10 mouse cellular contexts compared by ENCODE assay signal in genomic region chr1:177620501-177621099, GRCm38 (mm10).
DNase-seq lines count a peak whose midpoint lies in the region; ATAC-seq and TF ChIP-seq lines count a peak whose summit lies in the region.
"Had no signal": no experiment of that assay in that cellular context is flagged by ENCODE, and none has a peak within 500 bp of the region (broad histone marks: within the 10 kb centered on the region; RNA-seq: fewer than 3 reads in every experiment).

No protein-coding gene starts in this region.

- no peaks in the 10 kb centered on the region for H3K4me1 ChIP-seq in megakaryocyte, embryonic 14.5 days
- H3K4me1 ChIP-seq in hindbrain, postnatal 0 days (ENCODE audit: insufficient read depth, low read length), result peaks cover 6% of the 10 kb centered on the region; the same call in 1 of the 2 replicates

- no peaks in the 10 kb centered on the region for H3K36me3 ChIP-seq in megakaryocyte, embryonic 14.5 days (replicated peaks; ENCODE audit: low read length)
- H3K36me3 ChIP-seq in hindbrain, postnatal 0 days (ENCODE audit: insufficient read depth, low read length), result no peaks in the 10 kb centered on the region
- H3K36me3 ChIP-seq: heart, embryonic 15.5 days had no signal

- 60% methylated on average over 15 of the region's 15 CpGs for WGBS in hindbrain, postnatal 0 days

- peak; percentile 30; the same call in 1 of the 2 replicates for TF ChIP-seq CTCF in gastrocnemius, adult 2 months (IDR thresholded peaks at IDR 0.05)
- TF ChIP-seq CTCF in hindbrain, postnatal 0 days (IDR thresholded peaks at IDR 0.05; ENCODE audit: low read depth), result peak; percentile 63

- no peak overlapping the region for H3K27ac ChIP-seq in gastrocnemius, adult 2 months
- 0 out of 2 replicates have a peak overlapping the region, but pooled peaks have one; percentile 22 for H3K27ac ChIP-seq in hindbrain, postnatal 0 days
- H3K27ac ChIP-seq: heart, embryonic 15.5 days had no signal

- no peak overlapping the region for H3K9ac ChIP-seq in hindbrain, postnatal 0 days (replicated peaks; ENCODE audit: low read length)
- H3K9ac ChIP-seq: heart, embryonic 15.5 days had no signal

- no peak for DNase-seq in gastrocnemius, adult 2 months
- DNase-seq in gastrocnemius, postnatal 4 days (ENCODE audit: low spot score in 2 of 2), result no peak
- peak; percentile 66 to 74 for DNase-seq in cerebellum, adult 18-20 months
- DNase-seq in hindbrain, postnatal 0 days (ENCODE audit: low spot score), result peak; percentile 73
- DNase-seq in urinary bladder, postnatal 25 days (ENCODE audit: low spot score), result no peak
- DNase-seq in gastrocnemius, postnatal 10 days, result no peak
- DNase-seq: adrenal gland, adult 8-10 months had no signal

- no peaks in the 10 kb centered on the region for H3K27me3 ChIP-seq in megakaryocyte, embryonic 14.5 days (replicated peaks)
- H3K27me3 ChIP-seq in hindbrain, postnatal 0 days (ENCODE audit: insufficient read depth, low read length), result no peaks in the 10 kb centered on the region
- H3K27me3 ChIP-seq: heart, embryonic 15.5 days had no signal

- H3K4me2 ChIP-seq in hindbrain, postnatal 0 days (ENCODE audit: low read depth, low read length), result no peak overlapping the region
- H3K4me2 ChIP-seq: heart, embryonic 15.5 days had no signal

- H3K4me3 ChIP-seq in gastrocnemius, adult 2 months, result no peak overlapping the region
- peak overlapping the region; percentile 7 for H3K4me3 ChIP-seq in megakaryocyte, embryonic 14.5 days (replicated peaks)
- H3K4me3 ChIP-seq in hindbrain, postnatal 0 days (ENCODE audit: low read length), result no peak overlapping the region
- H3K4me3 ChIP-seq: heart, embryonic 15.5 days had no signal

- intact Hi-C loops in gastrocnemius, adult 2 months (cut with DNase I), result no loop called here

- H3K9me3 ChIP-seq in megakaryocyte, embryonic 14.5 days, result peaks cover 6% of the 10 kb centered on the region; the same call in 1 of the 2 replicates
- no peaks in the 10 kb centered on the region for H3K9me3 ChIP-seq in hindbrain, postnatal 0 days (ENCODE audit: low read length)
- H3K9me3 ChIP-seq: heart, embryonic 15.5 days had no signal

- ATAC-seq in megakaryocyte, adult 5-6 weeks (ENCODE audit: poor library complexity, severe bottlenecking), result no peak; the same call in 1 of the 2 replicates
- ATAC-seq in hindbrain, postnatal 0 days, result peak; percentile 94

Comparison
In these comparisons a context has a peak if more than half of its experiments do, and no peak if none do; other contexts are left out.
1. DNase-seq: peak in cerebellum, adult 18-20 months (2 of 2) and hindbrain, postnatal 0 days (single experiment); none in gastrocnemius, adult 2 months (single experiment), gastrocnemius, postnatal 4 days (0 of 2), urinary bladder, postnatal 25 days (single experiment) and gastrocnemius, postnatal 10 days (single experiment).